Mouse (Mus musculus) left cerebral cortex, postnatal 25 days (tissue): Measurements from ENCODE around the gene Gm49601. TPM values are rescaled to one million over a fixed set of nuclear protein-coding genes. Genes with fewer than 3 reads are reported as not detected.

Source experiments
- DNase-seq, 2 experiments: peaks; one replicate each; pipeline ENCODE4 v3.0.0; 2022; ENCODE audit warnings: low spot score in 2 of 2, mixed read lengths in 1 of 2
- intact Hi-C: fragments of 180-260 bp; cut with DNase I; formaldehyde crosslinking; loops from one replicate; pipeline ENCODE4 v1.15.1; 2025
- total RNA-seq, 2 experiments: library from RNA; stranded (reverse); gene quantifications; 2 replicates each; pipeline ENCODE4 v1.2.3; 2021

Gm49601 gene
- total RNA-seq, 2 experiments from 2014 or later, result 258 to 268 TPM

DNA sequence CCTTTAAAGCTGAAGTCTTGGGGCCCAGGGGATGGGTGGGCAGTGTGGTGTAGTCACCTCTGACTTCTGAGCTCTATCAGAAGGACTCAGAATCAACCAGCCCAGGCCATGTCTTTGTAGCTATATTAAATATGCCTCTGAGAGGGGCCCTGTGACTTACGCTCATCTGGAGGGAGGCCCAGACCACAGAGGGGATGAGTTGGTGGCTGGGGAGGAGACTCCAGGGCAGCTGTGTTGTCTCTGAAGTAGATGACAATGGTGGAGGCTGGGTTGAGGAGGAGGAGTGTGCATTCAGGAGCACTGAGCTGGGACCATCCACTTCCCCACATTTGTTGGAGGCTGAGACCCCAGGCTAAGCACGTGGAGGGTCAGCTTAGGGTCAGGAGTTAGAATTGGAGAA, 7.9 kb downstream of the Gm49601 start:
- peak in 1 of 2 experiments; percentile 5 for DNase-seq
- intact Hi-C loops, result loop anchor here (2.0 to 10.0 kb wide), 2 partner anchors 273 to 333 kb away; partner anchors contain the start of gene Dgcr8

DNA sequence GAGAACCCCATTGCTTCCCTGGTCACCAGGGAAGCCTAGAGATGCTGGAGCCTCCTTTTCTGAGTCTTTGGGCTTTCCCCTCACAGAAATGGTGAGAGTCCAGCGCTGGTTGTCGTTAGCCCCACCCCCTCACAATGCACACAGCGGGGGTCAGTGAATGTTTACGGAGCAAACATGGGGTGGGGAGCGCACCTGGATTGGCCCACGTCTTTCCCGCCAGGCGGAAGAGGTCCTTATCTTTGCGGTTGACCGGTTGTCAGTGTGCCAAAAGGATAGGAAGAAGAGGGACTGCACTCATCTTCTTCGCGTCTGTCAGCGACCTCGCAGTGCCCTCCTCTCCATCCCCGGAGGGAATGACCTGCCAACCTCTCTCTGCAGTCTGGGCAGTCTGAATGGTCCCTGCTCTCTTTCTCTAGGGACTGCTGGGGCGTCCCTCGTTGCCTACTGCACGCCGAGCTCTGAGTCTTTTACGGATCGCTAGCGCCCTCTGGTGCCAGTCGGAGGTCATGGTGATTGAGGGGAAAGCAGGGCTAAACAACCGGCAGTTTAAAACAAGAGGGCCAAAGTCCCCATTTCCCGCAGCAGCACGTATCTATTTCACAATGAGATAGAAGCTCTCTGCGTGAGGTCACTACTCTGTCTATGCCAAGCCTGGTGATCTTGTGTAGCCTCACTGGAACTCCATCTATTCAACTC, 8.7 kb downstream of the Gm49601 start:
- peak; percentile 86 to 92 for DNase-seq
- intact Hi-C loops, result loop anchor here (1.0 to 10.0 kb wide), 3 partner anchors 174 to 333 kb away; partner anchors contain the start of gene Dgcr8

DNA sequence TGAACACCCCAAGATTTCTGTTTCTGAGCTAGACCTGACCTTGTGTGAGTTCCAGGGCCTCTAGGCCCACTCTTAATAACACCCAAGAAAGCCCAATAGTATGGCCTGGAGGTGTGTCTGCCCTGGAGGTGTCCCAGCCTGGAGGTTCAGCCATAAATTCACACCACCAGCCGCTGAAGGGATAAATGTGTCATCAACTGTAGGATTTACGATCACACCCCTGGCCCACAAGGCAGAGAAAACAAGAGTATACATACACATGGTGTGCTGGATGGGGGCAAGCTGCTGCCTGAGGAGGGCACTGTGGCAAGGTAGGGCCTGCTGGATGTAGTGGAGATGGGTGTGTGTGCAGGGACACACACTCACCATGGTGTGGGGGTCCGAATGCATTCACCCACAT, 12.9 kb downstream of the Gm49601 start:
- DNase-seq, result no peak
- intact Hi-C loops, result loop anchor here (10.0 kb wide), 1 partner anchor 328 kb away; the partner anchor contains the start of gene Dgcr8

DNA sequence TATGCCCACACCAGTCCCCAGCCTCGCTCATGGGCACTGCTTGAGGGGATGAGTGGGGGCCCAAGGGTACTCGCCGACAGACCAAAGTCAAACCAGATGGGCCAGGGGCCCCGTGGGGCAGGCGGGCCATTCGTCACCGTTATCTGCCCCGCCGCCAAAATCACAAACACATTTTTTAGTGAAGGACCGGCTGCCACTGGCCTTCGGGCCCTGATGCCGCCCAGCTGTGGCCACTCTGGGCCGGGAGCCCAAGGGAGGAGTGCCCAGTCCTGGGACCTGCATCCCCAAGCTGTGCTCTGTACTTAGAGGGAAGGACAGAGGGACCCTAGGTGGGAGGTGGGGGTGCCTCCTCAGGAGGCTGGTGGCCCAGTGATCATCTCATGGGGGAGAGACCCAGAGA, 14.5 kb downstream of the Gm49601 start:
- intact Hi-C loops, result loop anchor here (10.0 kb wide), 1 partner anchor 327 kb away; the partner anchor contains the start of gene Dgcr8

DNA sequence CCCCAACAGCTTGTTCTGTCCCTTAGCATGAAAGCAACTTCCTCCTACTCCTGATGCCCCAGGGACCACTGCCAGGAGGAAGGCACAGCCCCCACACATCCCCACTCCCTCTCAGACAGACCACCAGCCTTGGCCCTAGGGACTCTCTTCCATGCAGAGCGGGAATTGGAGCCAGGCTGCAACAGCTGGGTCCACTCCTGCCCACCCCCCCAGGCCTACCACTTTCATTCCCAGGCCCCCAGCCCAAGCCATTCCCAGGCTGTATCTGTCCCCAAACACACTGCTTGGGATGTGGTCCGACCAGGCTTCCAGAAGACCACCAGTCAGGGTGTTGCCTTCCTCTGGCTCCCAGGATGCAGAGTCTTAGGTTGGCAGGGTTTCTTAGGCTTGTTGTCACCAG, 17.1 kb downstream of the Gm49601 start:
- no peak for DNase-seq
- intact Hi-C loops, result no loop called here

More for the DNA sequence above, 14.5 kb downstream of the Gm49601 start:
- no peak for DNase-seq

DNA sequence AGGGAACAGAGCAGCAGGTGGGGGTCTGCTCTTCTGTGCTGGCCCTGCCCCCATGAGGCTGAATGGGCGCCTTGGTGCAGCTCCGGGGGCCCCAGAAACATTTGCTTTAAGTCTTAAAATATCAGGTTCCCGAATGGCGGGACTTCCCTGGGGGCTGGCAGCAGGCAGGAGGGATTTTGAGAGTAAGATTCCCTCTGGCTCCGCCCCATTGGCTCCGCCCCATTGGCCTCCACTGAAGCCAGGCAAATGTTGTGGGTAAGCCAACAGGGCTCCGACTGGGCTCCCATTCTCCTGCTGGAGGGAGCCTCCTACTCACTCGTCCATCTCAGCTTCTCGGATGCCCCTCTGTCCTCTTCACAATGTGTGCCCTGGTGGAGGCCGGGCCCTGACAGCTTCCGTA, 18.0 kb downstream of the Gm49601 start:
- no peak for DNase-seq
- intact Hi-C loops, result no loop called here

DNA sequence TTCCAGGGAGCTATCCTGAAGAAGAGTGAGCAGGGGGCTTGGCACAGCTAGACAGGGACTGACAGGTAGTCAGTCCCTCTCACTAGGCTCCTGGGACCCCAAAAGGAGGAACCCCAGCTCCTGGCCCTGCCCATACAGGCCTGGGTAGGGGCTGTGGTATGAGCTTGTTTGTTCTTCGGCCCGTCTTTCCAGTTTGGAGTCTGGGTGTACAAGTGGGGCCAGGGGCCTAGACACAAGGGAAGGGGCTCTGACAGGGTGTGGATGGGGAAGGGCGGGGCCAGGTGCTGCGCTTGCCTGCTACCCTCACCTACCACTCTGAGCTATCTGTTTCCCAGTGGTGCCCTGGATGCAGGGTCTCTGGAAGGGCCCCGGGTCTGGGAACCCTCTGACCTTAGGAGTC, 20.5 kb downstream of the Gm49601 start:
- intact Hi-C loops, result no loop called here

DNA sequence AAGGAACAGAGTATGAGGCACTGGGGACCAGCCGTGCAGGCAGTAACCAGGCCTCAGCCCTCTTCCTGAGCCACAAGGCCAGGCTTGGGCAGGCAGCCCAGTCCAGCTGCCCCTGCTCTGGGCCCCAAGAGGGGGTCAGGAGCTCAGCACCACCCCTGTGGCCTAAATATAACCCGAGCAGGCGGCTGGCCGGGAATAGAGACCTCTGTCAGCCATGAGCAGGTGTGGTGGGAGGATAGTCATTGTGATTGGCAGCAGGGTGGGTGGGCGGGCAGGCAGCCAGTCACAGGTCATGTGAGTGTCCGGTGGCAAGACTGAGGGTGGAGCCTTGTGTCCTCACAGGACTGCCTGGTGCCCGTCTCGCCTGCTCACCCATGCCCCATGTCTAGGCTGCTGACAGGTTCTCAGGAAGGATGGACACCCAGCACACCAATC, 21.9 kb downstream of the Gm49601 start:
- intact Hi-C loops, result no loop called here
- DNase-seq, result no peak

More for the DNA sequence above, 20.5 kb downstream of the Gm49601 start:
- no peak for DNase-seq

- DNase-seq, result no peak
- intact Hi-C loops, result no loop called here
Observed at GRCm38 (mm10) chr16:18601447-18601846, 24.8 kb downstream of the Gm49601 start.

DNA sequence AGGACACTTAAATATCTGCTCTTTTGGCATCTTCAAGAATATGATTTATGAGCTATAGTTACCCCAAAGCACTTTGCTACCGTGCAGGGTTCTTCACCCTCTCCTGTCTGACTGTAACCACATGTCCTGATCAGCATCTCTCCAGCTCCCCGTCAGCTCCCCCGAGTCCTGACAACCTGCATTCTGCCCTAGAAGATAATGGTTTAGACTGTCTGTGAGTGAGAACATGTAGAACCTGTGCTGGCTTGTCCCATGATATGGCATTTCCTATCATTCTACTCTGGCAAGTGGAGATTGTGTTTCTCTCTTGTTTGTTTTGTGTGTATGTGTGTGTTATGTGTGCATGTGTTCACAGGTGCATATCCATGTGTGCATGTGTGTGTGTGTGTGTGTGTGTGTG, 28.2 kb downstream of the Gm49601 start:
- intact Hi-C loops, result no loop called here
- no peak for DNase-seq

DNA sequence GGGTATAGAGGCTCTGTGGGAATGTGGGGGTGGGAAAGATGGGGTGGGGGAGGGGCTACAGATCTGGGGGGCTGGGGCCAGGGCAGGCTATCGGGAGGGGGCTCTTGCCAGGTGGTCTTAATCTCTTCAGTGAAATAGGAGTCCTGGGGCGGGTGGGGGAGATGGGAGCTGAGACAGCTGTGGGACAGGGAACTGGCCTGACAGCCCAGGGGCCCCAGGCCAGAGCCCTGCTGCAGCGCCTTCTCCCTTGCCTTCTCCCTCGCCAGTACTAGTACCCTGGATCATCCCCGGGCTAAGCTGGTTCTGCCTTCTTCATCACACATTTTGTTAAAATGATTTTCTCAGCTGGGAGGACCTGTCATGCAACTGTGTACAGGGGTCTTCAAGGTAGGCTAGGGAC, 30.0 kb downstream of the Gm49601 start:
- intact Hi-C loops, result no loop called here
- no peak for DNase-seq

GRCm38 (mm10) chr16:18593930-18594329, 32.3 kb downstream of the Gm49601 start:
- intact Hi-C loops, result no loop called here
- no peak for DNase-seq

DNA sequence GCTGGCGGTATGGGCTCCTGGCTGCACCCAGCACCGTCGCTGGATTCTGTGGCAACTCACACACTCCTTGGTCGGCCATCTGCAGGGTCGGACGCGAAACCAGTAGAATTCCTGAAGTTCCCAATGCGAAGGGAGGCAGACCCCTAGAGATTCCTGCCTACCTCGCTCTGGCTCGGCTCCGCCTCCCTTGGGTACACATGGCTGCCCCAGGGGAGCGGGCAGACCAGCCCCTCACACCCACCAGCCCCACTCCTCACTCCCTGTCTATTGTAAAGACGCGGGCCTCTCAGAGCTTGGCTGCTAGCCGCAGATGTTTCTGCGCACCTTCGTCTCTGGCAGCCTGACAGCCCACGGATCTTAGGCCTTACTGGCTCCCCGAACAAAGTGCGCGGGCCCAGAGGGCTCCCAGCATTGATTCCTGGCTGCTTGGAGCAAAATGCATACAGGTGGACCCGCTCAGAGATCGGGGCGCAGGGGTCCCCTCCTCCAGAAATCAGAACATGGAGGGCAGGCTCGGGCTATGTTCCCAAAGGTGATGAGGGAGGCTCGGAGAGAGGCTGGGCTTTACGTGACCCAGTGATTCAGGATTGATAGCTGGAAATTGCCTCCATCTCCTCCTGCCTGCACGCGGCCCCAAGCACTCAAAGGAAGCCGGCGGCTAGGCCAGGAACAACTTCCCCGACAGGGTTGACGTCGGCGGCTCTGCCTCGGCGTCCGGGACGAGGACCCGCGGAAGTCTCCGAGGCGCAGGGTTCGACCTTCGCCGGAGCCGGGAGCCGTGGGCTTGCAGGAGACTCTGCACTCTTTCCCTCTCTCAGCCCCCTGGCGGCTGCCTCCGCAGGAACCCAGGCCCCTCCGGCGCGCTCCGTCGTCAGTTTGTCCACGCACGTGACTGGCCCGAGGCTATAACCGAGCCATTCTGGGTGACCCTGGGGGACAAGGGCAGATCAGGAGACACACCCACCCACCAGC, 34.9 kb downstream of the Gm49601 start:
- intact Hi-C loops, result no loop called here
- DNase-seq, result no peak

DNA sequence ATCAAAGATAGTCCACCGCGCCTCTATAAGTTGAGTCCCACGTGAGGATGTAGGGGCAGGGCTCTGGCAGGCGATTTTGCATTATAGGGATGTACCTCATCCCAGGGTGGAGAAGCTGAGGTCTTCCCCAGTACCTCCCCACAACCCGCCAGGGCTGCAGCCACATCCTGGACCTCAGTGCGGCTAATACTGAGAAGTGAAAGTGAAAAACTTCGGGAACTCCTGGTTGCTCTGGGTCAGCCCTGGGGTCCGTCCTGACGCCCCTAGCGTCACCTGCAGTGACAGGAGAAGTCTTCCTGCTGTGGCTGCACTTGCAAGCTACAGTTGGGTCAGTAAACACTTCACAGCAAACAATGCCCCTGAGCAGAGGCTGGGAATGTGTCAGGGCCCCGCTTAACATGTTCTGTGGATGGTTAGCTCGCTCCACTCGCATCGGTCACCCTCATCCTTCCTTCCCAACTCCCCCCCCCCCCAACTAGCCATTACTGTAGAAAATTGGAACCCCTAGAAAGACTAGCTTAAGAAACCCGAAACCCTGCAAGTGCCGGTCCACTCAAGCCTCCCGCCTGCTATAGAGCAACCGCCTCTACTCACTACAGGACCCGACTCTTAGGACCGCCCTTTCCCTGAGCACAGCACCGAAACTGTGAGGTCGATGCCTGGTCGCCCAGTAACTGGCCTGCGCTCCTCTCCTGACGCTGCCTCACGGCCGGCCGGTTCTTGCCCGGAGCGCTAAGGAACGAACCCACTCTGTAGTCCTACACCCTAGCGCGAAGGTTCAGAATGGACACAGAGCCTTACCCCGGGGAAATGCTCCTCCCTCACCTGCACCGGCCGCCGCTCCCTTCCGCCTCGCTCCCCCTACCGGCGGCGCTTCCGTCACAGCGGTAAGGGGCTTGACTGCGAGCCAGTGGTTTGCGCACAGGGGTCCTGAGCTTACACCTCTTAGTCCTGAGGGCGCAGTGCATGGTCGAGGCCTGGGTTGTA, 36.1 kb downstream of the Gm49601 start, which contains the start of gene Tbx1:
Gene Tbx1 (minus strand): TSS at position 868 of the 987 bp plus-strand sequence.
- intact Hi-C loops, result no loop called here
- no peak for DNase-seq

GRCm38 (mm10) chr16:18589080-18589621, 37.1 kb downstream of the Gm49601 start:
- intact Hi-C loops, result no loop called here
- no peak for DNase-seq

DNA sequence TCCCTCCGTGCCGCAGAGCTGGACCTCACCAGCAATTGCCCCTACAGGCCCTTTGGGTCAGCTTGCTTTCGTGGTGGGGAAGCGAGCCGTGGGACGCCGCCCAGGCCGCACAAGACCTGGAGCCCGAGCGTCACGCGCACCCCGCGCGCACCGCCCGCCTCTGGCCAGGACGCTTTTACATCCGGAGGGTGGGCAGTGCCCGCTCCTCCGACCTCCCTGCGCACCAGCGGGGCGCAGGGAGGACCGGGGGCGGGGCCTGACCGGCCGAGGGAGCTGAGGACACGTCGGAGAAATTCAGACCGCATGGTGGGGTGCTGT, 37.5 kb downstream of the Gm49601 start:
- no peak for DNase-seq
- intact Hi-C loops, result no loop called here

DNA sequence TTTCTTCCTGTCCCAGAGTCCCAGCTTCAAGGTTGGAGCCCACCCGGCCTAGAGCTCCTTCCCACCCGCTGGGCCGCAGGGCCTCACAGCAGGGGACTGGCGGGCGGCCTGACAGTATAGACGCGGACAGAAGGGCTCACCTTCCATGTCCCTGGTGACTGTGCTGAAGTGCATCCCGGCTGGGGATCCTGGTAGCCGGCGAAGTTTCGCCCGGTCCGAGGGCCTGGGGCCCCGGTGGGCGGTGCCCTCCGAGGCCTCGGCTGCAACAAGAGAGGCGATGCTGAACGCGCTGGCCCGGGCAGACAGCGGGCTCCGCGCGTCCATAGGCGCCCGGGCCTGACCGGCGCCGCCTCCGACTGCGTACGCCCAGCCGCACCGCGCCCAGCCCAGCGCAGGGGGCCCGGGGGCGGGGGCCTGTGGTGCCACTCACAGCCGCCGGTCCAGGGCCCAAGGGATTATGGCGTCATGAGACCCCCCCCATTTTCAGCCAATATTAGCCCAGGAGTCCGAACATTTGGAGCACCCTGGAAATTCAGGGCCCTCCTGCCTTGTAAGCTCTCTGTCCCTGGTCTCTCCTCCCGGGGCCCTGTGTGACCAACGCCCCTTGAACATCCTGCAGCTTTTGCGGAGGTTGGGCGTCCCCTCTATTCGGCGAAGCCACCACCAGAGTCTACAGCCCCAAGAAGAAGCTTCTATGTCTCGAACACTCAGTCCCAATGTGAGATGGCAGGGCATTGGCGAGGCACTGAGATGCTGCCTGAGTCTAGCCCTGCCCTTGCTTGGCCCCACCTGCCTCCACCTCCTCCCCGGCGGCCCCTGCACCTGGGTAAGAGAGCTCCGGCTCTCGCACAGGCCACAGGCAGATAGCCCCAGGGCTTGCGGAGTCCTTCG, 38.1 kb downstream of the Gm49601 start:
- no peak for DNase-seq
- intact Hi-C loops, result no loop called here

DNA sequence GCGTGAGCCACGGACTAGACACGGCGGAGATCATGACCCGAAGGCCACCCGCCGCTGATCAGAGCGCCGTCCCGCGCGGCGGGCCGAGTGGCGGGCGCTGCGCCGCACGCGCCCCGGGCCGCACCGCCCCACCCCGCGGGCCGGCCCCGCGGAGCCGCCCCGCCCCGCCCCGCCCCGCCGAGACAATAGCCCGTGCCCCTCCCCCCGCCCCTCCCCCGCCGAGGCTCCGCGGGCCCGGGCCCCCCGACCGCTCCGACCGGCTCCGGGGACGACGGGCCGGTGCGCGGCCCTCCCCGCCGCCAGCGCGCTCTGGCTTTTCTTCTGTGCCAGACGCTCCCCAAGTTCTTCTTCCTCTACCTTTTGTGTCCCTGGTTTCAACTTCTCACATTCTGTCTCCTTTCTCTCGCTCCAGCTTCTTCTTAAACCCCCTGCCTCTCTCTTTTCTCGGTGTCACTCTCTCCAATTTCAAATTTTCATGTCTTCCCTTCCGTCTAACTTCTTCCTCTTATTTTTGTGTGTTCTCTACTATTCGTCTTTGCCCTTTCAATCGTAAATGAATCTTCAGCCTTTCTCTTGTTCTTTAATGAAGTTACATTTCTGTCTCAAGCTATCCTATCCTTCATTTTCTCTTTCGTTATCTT, 39.2 kb downstream of the Gm49601 start:
- intact Hi-C loops, result no loop called here
- DNase-seq, result no peak
